Mouse (Mus musculus) retina, postnatal 7 days (tissue): Measurements from ENCODE around the gene Itgb3.

Source experiments
- DNase-seq: peaks from one replicate; pipeline ENCODE4 v3.0.0-alpha.2; 2012; ENCODE audit warnings: low read depth, low spot score

Itgb3 gene

DNA sequence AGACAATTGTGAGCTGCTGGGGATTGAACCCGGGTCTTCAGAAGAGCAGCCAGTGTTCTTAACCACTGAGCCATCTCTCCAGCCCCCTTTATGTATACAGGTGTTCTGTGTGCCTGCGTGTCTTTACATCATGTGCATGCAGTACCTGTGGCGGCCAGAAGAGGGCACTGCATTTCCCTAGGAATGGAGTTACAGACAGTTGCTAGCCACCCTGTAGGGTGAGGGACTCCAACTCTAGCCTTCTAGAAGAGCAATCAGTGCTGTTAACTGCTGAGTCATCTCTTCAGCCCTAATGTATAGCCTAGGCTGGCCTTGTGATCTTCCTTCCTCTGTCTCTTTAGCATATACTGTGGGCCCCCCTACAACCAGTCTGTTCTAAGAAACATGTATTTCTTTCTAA is 40.8 kb downstream of the Itgb3 start:
- DNase-seq, result no peak

DNA sequence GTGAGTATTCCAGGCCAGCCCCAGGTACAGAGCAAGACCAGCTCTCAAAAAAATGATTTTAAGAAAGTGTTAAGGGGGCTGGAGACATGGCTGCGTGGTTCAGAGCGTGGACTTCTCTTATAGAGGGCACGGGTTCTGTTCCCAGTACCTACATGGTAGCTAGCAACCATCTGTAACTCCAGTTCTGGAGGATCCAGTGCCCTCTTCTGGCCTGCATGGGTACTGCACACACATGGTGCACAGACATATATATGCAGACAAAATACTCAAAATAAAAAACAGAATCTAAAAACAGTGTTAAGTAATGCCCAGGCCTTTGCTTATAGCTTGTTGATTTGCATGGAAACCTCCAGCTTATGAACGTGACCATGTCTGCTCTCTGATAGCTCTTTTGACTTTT is 52.8 kb downstream of the Itgb3 start:
- no peak for DNase-seq

DNA sequence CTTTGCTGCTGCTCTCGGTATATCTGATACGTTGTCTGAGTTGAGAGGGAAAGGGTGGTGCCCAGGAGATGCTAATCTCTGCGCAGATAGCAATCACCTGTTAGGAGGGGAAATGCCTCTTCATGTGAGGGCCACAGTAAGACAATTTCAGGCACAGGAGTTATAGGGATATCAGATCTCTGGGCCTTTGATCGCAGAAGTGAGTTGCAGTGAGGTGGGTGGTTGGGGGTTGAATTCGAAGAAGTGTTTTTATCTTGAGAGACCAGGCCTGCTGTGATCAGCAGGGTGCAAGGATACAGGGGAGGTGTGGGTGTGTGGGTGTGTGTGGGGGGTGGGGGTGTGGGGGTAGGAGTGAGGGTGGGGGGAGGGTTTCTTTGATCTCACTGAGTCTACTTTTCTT is 53.3 kb downstream of the Itgb3 start:
- no peak for DNase-seq

DNA sequence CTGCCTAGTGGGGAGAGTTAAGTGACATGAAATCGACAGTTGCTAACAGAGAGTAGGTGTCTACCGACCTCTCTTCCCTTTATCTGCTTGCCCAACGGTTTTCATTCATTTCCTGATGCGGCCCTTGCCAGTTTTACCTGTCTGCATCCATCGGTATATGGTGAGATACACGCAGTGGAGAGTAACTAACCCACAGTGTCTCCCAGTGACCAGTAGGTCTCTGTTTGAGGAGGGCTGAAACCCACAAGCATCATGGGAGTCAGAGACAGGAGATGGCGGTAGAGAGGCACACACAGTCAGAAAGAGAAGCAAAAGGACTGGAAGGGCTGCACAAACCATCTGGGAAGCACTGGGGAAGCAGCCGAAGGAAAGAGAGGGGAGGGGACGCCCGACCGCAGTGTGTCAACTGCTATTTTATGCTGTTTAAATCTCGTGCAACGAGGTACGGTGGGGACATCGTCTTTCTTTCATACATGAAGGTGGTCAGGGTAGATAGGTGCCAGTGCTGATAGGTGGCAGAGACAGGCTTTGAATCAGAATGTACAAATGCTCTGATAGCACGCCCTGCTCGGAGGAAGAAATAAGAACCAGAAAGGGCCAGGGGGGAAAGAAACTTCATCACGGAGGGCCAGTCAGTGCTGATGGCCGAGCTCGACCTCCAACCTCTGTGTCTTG is 53.9 kb downstream of the Itgb3 start:
- no peak for DNase-seq

DNA sequence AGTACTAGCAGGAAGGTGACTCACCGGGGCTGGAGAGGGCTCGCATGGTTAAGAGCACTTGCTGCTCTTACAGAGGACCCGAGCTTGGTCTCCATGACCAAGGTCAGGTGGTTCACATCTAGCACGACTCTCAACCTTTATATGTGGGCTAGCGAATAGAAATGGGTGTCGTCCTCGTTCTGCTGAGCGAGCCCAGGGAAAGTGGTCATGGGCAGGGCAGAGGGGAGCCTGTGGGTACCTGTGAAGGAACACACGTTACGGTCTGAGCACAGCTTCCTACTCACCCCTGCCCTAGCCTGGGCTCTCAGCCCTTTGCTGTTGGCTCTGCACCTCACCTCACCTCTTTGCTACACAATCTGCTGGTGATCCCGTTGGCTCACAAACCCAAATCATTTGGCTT is 54.8 kb downstream of the Itgb3 start:
- DNase-seq, result no peak

DNA sequence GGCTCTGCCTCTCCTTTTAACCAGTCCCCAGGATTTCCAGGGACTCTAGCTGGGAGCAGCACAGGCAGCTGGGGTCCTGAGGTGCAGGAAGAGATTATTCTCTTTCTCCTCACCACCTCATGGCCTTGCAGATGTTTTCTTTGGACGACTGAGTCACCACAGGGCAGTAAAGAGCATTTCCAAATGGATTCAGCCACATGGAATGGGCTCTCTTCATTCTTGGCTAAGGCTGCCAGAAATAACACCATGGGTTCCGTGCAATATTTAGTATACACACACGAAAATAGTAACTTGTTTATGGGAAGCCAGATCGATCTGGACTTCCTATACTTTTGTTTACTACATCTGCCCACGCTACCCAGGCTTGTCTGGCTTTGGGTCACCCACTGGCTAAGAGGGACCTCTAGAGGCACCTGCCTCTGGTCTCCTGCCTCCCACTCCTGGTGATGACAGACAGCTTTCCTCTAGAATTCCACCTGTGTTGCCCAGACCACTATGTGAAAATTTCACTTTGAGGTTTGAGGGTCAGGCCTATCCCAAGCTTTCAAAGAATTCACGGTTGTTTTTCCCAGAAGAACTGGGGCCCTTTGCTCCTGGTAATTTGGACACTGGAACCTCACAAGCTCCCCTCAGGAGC is 55.6 kb downstream of the Itgb3 start:
- DNase-seq, result no peak

DNA sequence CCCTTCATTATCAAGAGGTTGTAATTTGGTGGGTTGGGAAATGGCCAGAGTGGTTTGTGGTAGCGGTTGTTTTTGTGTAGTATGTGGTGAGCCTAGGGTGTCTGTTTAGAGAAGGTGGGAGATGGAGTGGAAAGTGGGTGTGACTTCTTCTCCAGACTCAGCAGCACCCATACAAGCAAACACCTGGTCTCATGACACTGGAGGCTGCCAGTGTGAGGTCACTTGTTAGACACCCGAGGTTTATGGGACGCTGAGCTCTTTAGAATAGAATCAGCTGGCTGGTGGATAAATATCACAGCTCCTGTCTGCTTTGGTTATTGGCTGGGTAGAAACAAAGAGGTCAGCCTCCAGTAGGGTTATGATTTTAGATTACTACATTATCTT is 56.1 kb downstream of the Itgb3 start:
- DNase-seq, result no peak

DNA sequence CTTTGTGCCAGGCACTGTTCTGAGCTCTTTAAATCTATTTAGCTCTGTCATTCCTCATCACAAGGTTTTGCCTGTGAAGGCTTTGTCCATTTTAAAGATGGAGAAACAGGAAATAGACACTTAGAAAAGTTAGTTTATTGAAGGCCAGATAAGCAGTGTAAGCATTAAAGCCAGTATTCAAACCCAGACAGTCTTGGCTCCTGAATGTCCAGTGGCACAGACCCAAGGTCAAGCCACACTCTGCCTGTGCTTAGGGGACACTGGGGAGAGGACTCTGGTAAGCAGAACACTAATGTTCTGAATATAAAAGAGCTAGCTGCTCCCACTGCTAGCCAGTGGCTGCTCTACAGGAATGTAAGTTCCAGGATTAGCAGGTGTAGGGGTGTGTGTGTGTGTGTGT is 56.6 kb downstream of the Itgb3 start:
- no peak for DNase-seq

DNA sequence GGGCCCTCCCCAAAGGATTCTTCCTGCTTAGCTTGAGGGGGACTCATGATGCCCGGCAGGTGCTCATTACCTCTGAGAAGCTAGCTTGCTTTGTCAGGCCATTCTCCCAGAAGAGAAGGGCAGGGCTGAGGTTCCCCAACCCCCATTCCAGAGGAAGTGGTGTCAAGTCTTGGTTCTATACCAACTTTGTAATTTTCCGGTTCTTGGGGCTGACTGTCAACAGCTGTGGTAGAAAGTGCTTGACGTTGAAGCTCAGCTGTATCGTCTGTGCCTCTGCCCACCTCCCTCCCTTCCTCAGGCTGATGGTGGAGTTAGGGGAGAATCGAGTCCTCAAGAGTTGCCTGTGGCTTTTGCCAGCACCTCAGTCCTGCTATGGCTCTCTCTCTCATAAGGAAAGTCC is 59.6 kb downstream of the Itgb3 start:
- no peak for DNase-seq

DNA sequence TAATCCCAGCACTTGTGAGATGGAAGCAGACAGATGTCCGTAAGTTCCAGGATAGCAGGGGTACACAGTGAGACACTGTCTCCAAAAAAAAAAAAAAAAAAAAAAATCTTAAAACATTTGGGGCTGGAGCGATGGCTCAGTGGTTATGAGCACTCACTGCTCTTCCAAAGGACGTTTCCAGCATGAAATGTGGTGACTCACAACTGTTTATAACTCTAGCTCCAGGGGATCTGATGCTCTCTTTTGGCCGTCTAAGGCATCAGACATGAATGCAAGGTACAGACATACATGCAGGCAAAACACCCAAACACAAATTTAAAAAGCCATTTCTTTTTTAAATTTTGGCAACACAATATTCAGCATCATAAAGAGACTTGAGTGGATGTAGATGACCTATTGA is 65.6 kb downstream of the Itgb3 start:
- DNase-seq, result no peak

DNA sequence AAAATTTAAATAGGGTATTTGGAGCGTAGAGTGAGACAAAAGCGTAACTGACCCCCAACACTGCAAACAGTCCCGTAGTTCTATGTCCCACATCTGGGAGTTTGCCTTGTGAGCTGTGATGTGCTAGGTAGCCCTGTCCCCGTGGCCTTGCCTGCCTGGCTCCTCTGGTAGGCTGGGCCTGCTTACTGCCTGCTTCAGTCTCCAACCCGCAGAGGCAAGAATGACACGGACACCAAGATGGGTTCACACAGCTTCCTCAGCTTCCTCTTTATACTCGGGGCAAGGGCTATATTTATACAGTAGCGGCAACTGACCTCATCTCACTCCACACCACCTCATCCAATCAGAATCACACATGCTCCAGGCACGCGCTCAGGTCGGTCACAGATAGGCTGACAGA is 67.0 kb downstream of the Itgb3 start:
- DNase-seq, result no peak

DNA sequence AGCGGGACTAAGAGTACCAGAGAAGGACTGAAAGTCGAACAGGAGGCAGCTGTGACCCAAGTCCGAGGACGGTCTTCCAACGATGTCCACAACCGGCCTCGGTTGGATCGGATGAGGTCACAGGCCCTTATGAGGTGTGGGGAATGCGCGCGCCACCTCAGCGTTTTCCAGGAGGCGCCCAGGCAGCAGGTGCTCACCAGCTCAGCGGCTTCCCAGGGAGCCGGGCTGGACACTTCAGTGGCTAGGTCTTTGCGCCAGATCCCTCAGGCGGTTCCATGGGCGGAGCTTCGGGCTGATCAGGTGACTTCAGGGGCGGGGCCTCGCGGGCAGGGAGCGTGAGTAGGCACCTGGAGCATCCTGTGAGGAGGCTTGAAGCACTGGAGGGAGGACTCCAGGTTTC is 77.7 kb downstream of the Itgb3 start, which contains the start of gene Gm11639:
Gene Gm11639 (plus strand): TSS at position 160 of the 400 bp plus-strand sequence.
- DNase-seq, result no peak

DNA sequence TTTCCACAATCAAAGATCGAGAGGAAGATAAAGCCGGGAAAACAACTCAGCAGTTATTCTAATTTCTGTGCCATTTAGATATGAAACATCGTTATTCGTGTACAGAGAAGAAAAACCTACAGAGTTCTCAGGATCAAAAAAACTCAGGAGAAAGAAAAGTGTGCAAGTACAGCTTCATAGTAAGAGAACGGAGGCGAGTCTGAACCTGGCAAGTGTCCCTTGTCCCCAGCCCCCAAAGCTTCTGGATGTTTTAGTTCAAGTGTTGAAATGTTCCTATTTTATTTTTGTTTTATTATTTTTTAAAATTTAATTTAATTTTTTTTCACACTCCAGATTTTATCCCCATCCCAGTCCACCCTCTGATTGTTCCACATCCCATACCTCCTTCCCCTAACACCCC is 85.4 kb downstream of the Itgb3 start:
- DNase-seq, result no peak

DNA sequence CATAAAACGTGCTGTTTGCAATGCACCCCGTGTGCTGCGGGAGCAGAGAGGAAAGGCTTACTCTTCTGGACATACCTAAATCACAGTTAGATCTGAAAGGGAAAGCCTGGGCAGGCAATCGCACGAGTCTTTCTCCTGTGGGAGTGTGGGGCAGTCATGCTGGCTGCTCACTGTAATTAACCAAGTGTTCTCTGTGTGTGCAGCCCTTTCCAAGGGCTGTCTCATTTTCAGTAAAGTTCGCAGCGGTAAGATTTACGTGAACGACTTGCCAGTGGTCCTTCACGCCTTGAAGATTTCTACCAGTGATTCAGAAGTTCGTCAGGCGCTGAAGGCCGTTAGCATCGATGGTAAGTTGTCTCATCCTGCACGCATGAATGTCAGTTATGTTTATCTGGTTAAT is 96.3 kb downstream of the Itgb3 start:
- no peak for DNase-seq

DNA sequence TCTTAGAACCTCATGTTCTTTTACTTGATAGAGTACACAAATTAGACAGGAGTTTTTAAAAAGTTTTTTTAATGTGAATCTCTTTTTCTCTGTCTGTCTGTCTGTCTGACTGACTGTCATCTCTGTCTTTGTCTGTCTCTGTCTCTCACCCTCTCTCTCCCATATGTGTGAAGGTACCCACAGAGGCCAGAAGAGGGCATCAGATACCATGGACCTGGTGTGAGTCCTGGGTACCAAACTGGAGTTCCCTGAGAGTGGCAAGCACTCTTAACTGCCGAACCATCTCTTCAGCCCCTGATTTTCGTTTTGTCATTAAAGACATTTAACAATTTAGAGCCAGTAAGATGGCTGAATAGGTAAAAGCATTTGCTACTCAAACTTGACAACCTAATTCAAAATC is 99.3 kb downstream of the Itgb3 start:
- no peak for DNase-seq
